Mouse (Mus musculus): ENCODE data around the gene Siae. TPM values are rescaled to one million over a fixed set of nuclear protein-coding genes. Genes with fewer than 3 reads are reported as not detected.

Siae gene
- polyA plus RNA-seq (2017; shearing (Covaris generic)): 8.1 TPM

GRCm38 (mm10) chr9:37554838-37555748 is at the start of gene Siae:
Siae (plus strand) TSS chr9:37555698.

DNA sequence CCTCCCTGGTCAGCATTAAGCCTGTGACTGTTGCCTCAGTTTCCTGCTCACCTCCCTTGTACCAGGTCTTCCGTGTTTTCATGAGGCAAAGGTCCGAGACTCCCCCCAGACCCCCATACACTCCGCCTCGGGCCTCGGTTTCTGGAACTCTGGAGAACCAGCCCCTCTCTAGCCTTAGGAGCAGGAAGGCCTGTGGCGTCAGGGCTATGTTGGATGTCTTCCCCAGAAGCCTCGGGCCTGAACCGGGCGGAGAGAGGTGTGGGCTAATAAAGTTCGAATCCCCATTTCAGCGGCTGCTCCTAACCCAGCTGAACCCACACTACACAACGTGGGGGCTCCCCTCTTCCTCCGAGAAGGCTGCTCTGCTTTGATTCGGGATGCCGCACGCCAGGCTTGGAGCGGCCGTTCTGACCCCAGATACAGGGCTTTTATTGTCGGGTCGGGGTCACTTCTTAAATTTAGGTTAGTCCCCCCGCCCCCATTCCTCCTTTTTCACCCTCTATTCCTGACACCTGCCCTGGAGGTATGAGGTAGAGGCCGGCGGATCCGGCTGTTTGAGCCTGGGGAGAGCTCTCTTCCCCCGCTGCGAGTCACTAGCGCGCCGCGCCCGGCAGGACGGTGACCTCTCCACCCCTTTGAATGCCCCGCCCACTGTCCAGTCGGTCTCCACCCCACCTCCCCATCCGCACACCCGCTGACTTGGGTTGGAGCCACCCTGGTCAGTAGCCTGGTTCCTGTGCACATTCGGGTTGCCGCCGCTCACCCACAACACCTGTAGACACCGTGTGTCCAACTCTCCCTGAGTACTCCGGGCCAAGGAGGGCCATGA is 27.9 kb upstream of the Siae start, which contains the start of gene Esam:
TSS of gene Esam (plus strand) at position 683 of the 829 bp plus-strand sequence.

GRCm38 (mm10) chr9:37539170-37540025 is 16.1 kb upstream of the Siae start, which contains the start of gene Vsig2:
Vsig2 (plus strand) TSS chr9:37539255.

GRCm38 (mm10) chr9:37552536-37553293 is 2.8 kb upstream of the Siae start, which contains the start of gene Nrgn:
Nrgn (minus strand) TSS chr9:37552904.

DNA sequence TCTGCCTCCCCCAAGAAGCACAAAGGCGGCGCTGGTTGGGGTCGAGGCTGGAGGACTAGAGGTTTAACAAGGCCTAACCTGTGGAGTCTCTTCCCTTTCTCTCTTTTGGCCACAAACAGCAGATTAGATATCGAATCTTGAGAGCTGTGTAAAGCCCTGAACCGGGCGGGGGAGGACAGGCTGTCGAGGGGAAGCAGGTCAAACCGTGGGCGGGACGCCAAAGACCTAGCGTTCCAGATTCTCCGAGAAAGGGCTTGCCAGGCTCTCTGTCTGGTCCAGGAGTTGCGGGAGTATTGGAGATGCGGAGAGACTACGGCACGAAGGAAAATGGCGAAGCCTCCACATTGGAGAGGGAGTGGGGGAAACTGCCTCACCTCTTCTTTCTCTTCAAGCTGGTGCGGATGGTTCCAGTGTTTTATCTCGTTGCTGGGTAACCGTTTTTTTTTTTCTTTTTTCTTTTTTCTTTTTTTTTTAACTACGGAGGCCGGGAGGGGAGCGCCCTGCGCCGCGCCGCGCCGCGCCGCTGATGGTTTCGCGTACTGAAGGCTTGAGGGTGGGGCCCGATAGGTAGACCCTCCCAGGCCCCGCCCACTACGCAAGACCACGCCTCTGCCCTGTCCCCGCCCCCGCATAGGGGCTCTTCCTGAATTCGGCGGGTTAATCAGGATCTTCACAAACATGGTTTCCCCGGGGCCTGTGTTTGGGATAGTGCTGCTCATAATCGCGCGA is 57.8 kb downstream of the Siae start, which contains the start of gene Spa17:
TSS of gene Spa17 (minus strand) at position 541 of the 729 bp plus-strand sequence.

DNA sequence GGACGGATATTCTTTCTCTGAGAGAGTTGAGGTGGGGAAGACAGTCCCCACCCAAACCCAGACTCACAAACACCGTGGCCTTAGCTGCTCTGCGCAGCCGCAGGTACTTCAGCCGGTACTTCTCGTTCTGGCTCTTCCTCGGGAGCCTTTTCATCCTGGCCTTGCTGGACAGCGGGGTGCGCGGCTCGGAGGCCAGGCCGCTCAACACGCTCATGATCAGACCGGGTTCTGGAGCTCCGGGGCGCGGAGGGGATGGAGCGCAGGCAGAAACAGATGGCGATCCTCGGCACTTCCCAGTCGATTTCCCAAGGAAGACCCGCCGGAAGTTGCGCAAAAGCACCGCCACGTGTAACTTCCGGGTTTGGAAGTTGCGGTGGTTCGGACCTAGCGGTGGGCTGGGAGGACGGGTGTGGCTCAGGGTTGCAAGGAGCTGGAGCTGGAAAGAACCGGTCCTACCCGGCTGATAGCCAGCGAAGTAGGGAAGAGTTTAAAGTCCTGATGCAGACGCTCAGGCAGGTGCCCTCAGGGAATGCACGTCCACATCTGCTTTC is 101.5 kb downstream of the Siae start, which contains the start of gene Tbrg1:
TSS of gene Tbrg1 (minus strand) at position 382 of the 551 bp plus-strand sequence.

DNA sequence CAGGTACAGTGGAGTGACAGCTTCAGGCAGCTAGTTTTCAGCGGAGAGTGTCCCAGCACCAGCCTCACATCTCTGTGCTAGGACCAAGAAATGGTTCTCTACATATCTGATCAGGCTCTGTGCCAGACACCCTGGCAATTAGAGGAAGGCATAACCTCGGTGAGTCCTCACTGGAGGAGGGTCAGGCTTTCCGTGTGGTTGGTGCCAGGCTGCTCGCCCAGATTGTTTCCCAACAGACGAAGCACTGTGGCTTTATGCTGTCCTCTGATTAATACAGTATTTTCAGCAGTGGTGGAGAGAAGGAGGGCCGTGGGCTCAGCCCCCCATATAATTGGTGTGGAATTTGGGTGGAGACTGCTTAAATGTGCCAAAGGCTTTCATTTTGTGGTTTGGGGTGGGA is 113.6 kb downstream of the Siae start, which contains the start of gene Panx3:
TSS of gene Panx3 (minus strand) at position 121 of the 400 bp plus-strand sequence.

Other genes starting within 250 kb of the Siae start
- 6.8 TPM for gene Ccdc15, start 207.3 kb upstream of the Siae start, polyA plus RNA-seq (2017; shearing (Covaris generic))
- gene Hepacam, start 188.3 kb upstream of the Siae start, polyA plus RNA-seq (2017; shearing (Covaris generic)): not detected
- not detected for gene Robo4, start 153.8 kb upstream of the Siae start, polyA plus RNA-seq (2017; shearing (Covaris generic))
- not detected for gene Robo3, start 122.5 kb upstream of the Siae start, polyA plus RNA-seq (2017; shearing (Covaris generic))
- gene Msantd2, start 66.4 kb upstream of the Siae start, polyA plus RNA-seq (2017; shearing (Covaris generic)): 36.4 TPM
- not detected for gene Esam, start 27.6 kb upstream of the Siae start, polyA plus RNA-seq (2017; shearing (Covaris generic))
- not detected for gene Vsig2, start 16.4 kb upstream of the Siae start, polyA plus RNA-seq (2017; shearing (Covaris generic))
- not detected for gene Nrgn, start 2.8 kb upstream of the Siae start, polyA plus RNA-seq (2017; shearing (Covaris generic))
- not detected for gene Spa17, start 58.0 kb downstream of the Siae start, polyA plus RNA-seq (2017; shearing (Covaris generic))
- gene Tbrg1, start 101.6 kb downstream of the Siae start, polyA plus RNA-seq (2017; shearing (Covaris generic)): 115 TPM
- gene Panx3, start 113.5 kb downstream of the Siae start, polyA plus RNA-seq (2017; shearing (Covaris generic)): not detected
- 0.24 TPM for gene Olfr160, start 160.6 kb downstream of the Siae start, polyA plus RNA-seq (2017; shearing (Covaris generic))
- 0.34 TPM for gene Olfr874, start 189.4 kb downstream of the Siae start, polyA plus RNA-seq (2017; shearing (Covaris generic))
- gene Olfr875, start 216.2 kb downstream of the Siae start, polyA plus RNA-seq (2017; shearing (Covaris generic)): not detected
- 0.22 TPM for gene Olfr876, start 247.3 kb downstream of the Siae start, polyA plus RNA-seq (2017; shearing (Covaris generic))